Mouse (Mus musculus): Measurements from ENCODE around the gene Zfp846.

DNA sequence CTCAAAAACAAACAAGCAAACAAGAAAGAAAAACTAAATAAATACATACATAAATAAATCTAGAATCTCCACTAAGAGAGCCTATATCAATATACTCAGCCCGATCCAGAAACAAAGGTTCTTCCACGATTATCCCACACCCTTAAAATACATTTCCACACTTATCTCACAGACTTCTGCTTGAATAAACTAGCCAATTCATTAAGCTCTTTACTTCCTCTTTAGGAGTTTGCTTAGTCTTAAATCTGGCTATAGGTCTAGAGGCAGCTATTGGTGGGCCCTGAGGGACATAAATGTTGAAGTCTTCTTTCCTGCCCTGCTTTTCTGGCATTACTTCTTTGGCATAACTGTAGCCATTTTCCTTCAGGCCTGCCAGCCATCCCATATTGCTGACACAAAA lies 50.2 kb downstream of the Zfp846 start:
- TF ChIP-seq CTCF (IDR thresholded peaks at IDR 0.05; ENCODE audit: control insufficient read depth, insufficient read depth, insufficient replicate concordance, low read depth, low read length) (no peak), POLR2A (IDR thresholded peaks at IDR 0.05; ENCODE audit: control insufficient read depth, low read depth, low read length) (no peak)
